Mouse (Mus musculus) heart, embryonic 16.5 days (tissue): Measurements from ENCODE around the gene Dennd4a. TPM values are rescaled to one million over a fixed set of nuclear protein-coding genes. Genes with fewer than 3 reads are reported as not detected.

Experiments used
- ATAC-seq: fragments of 200-750 bp; cut with Nextera tagmentation; replicated peaks from 2 replicates; pipeline ENCODE4 v1.8.0; 2017; ENCODE audit warnings: moderate number of reproducible peaks; ENCODE audit not compliant: insufficient read depth, low FRiP score; ENCODE audit errors: extremely low read depth
- H3K27ac ChIP-seq: fragments of 300-500 bp; sonication (generic); 2 replicates; pipeline ENCODE4 v1.5.1; 2014; ENCODE audit warnings: mild to moderate bottlenecking, low read length, control low read depth, moderate library complexity
- H3K27me3 ChIP-seq: fragments of 300-500 bp; sonication (generic); 2 replicates; pipeline ENCODE4 v1.6.1; 2014; ENCODE audit warnings: low read length, mixed read lengths; ENCODE audit not compliant: control insufficient read depth, insufficient read depth
- H3K36me3 ChIP-seq: fragments of 300-500 bp; sonication (generic); 2 replicates; pipeline ENCODE4 v1.6.1; 2014; ENCODE audit not compliant: control insufficient read depth, insufficient read depth
- H3K4me1 ChIP-seq: fragments of 300-500 bp; sonication (generic); 2 replicates; pipeline ENCODE4 v1.6.1; 2014; ENCODE audit warnings: low read length, mixed read lengths; ENCODE audit not compliant: control insufficient read depth, insufficient read depth
- H3K4me2 ChIP-seq: fragments of 300-500 bp; sonication (generic); 2 replicates; pipeline ENCODE4 v1.6.1; 2014; ENCODE audit warnings: low read depth, mild to moderate bottlenecking, control low read depth, low read length
- H3K4me3 ChIP-seq: fragments of 300-500 bp; sonication (generic); 2 replicates; pipeline ENCODE4 v1.5.1; 2014; ENCODE audit warnings: mild to moderate bottlenecking, control low read depth, low read length
- H3K9ac ChIP-seq: fragments of 300-500 bp; sonication (generic); 2 replicates; pipeline ENCODE4 v1.6.1; 2014; ENCODE audit warnings: low read length, control low read depth
- H3K9me3 ChIP-seq: fragments of 300-500 bp; sonication (generic); replicated peaks from 2 replicates; pipeline ENCODE4 v1.6.1; 2016; ENCODE audit warnings: low read length; ENCODE audit not compliant: control insufficient read depth
- WGBS: fragments of 180-500 bp; shearing (Covaris S2); extraction: QIAGEN DNeasy Blood & Tissue Kit; methylation state at CpG from one replicate; pipeline ENCODE4 v1.1.7; 2014; 5-methylcytosine and 5-hydroxymethylcytosine counted together
- polyA plus RNA-seq: library from polyadenylated mRNA; unstranded; fragments of >200 nt; fragmentation: Nextera tagmentation; extraction: Ambion mirVana; gene quantifications from 2 replicates; pipeline ENCODE4 v1.2.1, GENCODE M21; 2015

The Dennd4a gene
- 5.4 and 6.0 TPM in 2 replicates for polyA plus RNA-seq

DNA sequence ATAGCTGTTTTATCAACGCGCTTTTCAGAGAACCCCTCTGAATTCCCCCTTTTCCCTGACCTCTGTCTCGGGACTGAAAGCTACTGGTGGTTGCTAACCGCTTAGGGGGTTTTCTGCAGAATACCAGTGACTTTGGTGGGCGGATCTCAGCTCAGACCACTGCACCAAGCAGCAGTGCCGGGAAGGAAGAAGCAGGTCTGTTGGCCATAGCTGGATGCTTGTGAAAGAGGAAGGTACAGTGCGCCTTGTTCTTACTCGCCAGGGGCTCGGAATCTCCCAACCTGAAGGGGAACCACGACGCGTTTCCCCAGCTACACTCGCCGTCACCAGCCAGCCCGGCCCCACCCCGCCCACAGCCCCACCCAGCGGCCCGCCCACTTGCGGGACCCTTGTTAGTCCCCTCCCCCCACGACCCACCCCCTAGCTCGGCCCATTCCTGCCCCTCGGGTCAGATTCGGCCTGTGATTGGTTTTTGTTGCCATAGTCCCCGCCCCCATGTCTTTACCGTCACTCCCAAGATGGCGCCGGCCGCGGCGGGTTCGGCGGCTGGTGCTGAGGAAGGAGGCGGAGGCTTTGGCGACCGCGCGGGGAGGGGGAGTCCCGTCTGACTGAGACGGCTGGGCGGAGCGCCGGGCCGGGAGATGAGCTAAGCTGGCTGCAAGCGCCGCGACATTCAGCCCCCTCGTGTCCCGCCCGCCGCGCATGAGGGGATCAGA lies at the start of gene Dennd4a:
Gene Dennd4a, plus strand, starts transcription at position 519 of the 716 bp plus-strand sequence.
- H3K9ac ChIP-seq = peak within 1 kb of the TSS; percentile 80
- no peaks in the 10 kb centered on the region for H3K36me3 ChIP-seq
- ATAC-seq = peak; percentile 99
- peak within 1 kb of the TSS; percentile 81 for H3K4me2 ChIP-seq
- peak within 1 kb of the TSS; percentile 88 for H3K27ac ChIP-seq
- under 1% methylated on average over 50 of the region's 51 CpGs for WGBS
- peak within 1 kb of the TSS; percentile 87 for H3K4me3 ChIP-seq
- 0 out of 2 replicates have a peak, but pooled peaks cover 2% of the 10 kb centered on the region for H3K4me1 ChIP-seq
- H3K9me3 ChIP-seq = no peaks in the 10 kb centered on the region
- no peaks in the 10 kb centered on the region for H3K27me3 ChIP-seq

DNA sequence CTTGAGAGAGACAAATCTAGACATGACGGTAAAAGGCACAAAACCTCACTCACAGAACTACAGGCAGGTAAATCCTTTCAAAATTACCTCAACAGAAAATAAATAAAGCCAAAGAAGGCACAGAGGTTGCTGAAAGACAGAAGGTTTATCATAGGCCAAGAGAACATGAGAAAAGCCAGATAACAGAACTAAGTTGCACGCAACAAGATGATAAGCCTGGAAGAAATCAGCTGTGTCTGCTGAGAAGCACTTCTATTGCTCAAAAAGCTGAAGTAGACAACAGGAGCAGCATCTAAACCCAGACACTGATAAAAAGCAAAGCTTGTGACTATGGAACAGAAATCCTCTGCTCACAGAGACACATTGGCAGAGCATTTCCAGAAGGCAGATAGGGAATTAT lies 46.3 kb upstream of the Dennd4a start:
- Histone ChIP-seq H3K36me3 (no peaks in the 10 kb centered on the region), H3K27me3 (no peaks in the 10 kb centered on the region), H3K9ac (no peak overlapping the region), H3K4me1 (no peaks in the 10 kb centered on the region), H3K4me3 (no peak overlapping the region), H3K27ac (no peak overlapping the region), H3K9me3 (no peaks in the 10 kb centered on the region), H3K4me2 (no peak overlapping the region)
- no peak for ATAC-seq
- WGBS = 50% methylated on average over 2 of the region's 2 CpGs

DNA sequence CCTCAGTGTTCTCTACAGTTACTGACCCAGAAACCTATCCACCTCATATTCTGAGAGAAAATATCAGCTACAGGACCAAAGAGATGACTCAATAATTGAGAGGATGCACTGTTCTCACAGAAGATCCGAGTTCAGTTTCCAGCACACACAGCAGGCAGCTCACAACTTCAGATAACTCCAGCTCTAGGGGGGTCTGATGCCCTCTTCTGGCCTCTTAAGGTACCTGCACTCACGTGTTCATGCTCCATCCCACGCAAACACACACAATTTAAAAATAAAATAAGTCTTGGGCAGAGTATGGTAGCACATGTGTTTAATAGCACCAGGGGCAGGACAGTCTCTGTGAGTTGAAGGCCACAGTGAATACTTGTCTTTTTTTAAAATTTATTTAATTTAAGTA lies 45.0 kb upstream of the Dennd4a start:
- 86% methylated on average over 3 of the region's 3 CpGs for WGBS
- Histone ChIP-seq H3K4me2 (no peak overlapping the region), H3K9me3 (no peaks in the 10 kb centered on the region), H3K27ac (no peak overlapping the region), H3K27me3 (no peaks in the 10 kb centered on the region), H3K9ac (no peak overlapping the region), H3K36me3 (no peaks in the 10 kb centered on the region), H3K4me3 (no peak overlapping the region), H3K4me1 (peaks cover 3% of the 10 kb centered on the region)
- ATAC-seq = no peak

DNA sequence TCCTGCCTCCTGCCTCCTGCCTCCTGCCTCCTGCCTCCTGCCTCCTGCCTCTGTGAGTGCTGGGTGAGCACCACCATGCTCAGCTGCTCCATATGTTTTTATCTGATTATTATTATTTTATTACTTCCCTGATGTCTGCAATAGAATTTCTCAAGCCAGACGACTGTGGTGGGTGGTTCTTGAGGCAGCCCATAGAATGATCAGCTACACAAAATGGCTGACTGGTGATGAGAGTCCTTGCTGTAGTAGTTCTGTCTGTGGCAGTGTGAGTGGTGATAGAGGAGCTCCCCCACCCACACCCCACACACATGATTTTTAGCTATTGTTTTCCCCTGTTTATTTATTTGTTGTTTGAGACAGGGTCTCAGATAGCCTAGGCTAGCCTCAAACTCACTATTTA lies 43.3 kb upstream of the Dennd4a start:
- H3K4me2 ChIP-seq = no peak overlapping the region
- no peaks in the 10 kb centered on the region for H3K9me3 ChIP-seq
- H3K27me3 ChIP-seq = no peaks in the 10 kb centered on the region
- no peak for ATAC-seq
- no peak overlapping the region for H3K4me3 ChIP-seq
- no peaks in the 10 kb centered on the region for H3K36me3 ChIP-seq
- H3K27ac ChIP-seq = no peak overlapping the region
- H3K4me1 ChIP-seq = peaks cover 4% of the 10 kb centered on the region
- H3K9ac ChIP-seq = no peak overlapping the region
- WGBS = 34% methylated on average over 1 of the region's 1 CpGs

DNA sequence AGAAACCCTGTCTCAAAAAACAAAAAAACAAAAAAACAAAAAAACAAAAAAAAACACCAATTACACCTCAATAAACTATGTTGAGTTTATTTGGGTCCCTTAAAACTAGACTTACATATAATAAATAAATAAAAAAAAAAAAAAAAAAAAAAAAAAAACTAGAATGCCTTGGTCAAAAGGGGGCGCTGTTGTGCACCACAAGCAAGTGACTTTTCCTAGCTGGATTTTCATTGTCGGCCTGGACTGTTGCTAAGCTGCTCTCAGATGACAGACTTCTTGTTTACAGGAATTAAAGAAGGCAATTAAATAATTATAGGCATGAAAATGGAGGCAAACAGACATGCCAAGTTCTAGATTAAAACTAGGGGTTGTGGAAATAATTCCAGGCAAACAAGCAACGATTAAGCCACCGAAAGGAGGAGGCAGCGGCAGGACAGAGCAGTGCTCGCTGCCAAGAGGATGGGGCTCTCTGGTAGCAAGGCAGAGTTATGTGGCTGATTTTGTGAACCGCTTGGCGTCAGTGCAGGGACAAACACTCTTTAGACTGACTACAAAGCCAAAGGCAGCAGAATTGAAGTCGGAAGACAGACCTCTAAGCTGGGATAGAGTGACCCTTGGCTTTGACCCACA lies 42.0 kb upstream of the Dennd4a start:
- no peak overlapping the region; the same call in 1 of the 2 replicates for H3K27ac ChIP-seq

DNA sequence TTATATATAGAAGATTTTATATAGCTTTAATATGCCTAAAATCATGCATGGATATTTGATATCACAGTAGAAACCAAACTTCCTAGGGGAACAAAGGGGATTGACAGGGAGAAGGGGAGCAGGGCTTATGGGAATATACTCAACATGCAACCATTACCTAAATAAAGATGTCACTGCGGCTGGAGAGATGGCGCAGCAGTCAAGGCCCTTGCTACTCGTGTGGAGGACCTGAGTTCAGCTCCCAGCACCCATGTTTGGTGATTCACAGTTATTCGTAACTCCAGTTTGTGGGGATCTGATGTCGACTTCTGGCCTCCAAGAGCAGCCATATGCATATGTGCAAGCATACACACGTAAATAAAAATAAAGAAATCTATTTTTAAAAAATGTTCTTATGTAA lies 41.2 kb upstream of the Dennd4a start:
- 97% methylated on average over 6 of the region's 6 CpGs for WGBS
- Histone ChIP-seq H3K27ac (no peak overlapping the region), H3K36me3 (no peaks in the 10 kb centered on the region), H3K9me3 (no peaks in the 10 kb centered on the region), H3K9ac (no peak overlapping the region), H3K4me2 (no peak overlapping the region), H3K4me1 (peaks cover 16% of the 10 kb centered on the region), H3K27me3 (no peaks in the 10 kb centered on the region), H3K4me3 (no peak overlapping the region)
- no peak for ATAC-seq

More for the DNA sequence above, 42.0 kb upstream of the Dennd4a start:
- no peak overlapping the region for H3K4me3 ChIP-seq
- 47% methylated on average over 9 of the region's 9 CpGs for WGBS
- H3K9ac ChIP-seq = 0 out of 2 replicates have a peak overlapping the region, but pooled peaks have one; percentile 15
- H3K36me3 ChIP-seq = no peaks in the 10 kb centered on the region
- no peaks in the 10 kb centered on the region for H3K9me3 ChIP-seq
- peaks cover 9% of the 10 kb centered on the region for H3K4me1 ChIP-seq
- no peak for ATAC-seq
- H3K27me3 ChIP-seq = no peaks in the 10 kb centered on the region
- H3K4me2 ChIP-seq = no peak overlapping the region

DNA sequence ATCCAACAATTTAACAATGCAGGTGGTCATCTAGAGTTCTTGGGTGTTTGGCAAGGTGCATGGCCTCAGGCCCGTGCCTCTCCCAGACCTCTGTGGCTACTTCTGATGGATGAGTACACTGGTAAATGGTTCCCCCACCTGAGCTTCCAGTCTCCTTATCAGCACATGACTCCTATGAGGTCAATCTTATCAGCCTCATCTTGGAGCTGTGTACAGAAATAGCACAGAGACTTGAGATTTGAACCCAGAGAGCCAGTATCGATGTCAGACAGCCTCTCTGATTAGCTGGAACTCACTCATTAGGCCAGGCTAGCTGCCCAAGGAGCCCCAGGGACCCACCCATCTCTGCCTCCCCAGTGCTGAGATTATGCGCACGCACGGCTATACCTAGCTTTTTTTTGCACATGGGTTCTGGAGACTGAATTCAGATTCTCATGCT lies 40.7 kb upstream of the Dennd4a start:
- 65% methylated on average over 5 of the region's 5 CpGs for WGBS
- no peak for ATAC-seq
- Histone ChIP-seq H3K4me2 (no peak overlapping the region), H3K36me3 (no peaks in the 10 kb centered on the region), H3K27ac (no peak overlapping the region), H3K27me3 (no peaks in the 10 kb centered on the region), H3K9me3 (no peaks in the 10 kb centered on the region), H3K4me3 (no peak overlapping the region), H3K4me1 (peaks cover 18% of the 10 kb centered on the region), H3K9ac (no peak overlapping the region)

DNA sequence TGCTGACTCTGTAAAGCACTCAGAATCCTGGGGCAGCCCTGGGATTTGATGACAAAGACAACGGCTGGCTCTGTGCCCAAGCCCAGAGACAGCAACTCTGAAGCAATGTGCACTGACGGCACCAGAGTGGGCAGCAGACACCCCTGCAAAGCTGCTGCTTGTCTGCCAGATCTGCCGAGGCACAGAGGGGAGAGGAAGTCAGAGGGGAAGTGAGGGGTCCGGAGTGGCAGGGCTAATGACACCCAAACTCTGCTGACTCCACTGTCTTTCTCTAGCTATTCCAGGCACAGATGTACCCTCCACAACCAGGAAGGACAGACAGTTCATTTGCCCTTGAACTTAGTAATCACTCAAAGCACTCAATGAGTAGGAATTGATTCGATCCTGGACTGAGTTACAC lies 39.9 kb upstream of the Dennd4a start:
- no peak overlapping the region; the same call in 1 of the 2 replicates for H3K9ac ChIP-seq
- peaks cover 18% of the 10 kb centered on the region for H3K4me1 ChIP-seq
- no peaks in the 10 kb centered on the region for H3K36me3 ChIP-seq
- H3K27me3 ChIP-seq = no peaks in the 10 kb centered on the region
- H3K27ac ChIP-seq = peak overlapping the region; percentile 23; the same call in 1 of the 2 replicates
- ATAC-seq = no peak; the same call in 1 of the 2 replicates
- H3K4me3 ChIP-seq = no peak overlapping the region
- no peaks in the 10 kb centered on the region for H3K9me3 ChIP-seq
- H3K4me2 ChIP-seq = peak overlapping the region; percentile 32; the same call in 1 of the 2 replicates
- 24% methylated on average over 5 of the region's 5 CpGs for WGBS

DNA sequence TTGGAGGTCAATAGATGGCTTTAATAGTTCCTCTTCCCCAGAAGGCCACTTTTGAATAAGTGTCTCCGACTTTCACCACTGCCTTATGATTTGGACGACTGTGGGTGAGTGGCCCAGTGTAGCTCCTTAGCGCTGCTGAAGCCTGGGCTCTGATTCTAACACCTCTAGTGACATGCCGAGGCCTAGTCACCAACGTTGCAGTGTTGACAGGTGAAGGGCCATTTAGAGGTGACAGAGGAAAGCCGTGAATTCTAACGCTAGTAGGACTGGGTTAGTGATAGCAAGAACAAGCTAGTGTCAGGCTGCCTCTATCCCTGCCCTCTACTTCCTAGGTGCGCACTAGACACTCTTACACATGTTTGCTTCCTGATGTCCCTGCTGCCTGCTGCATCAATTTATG lies 37.9 kb upstream of the Dennd4a start:
- 42% methylated on average over 8 of the region's 8 CpGs for WGBS
- no peak overlapping the region for H3K4me2 ChIP-seq
- peaks cover 18% of the 10 kb centered on the region for H3K4me1 ChIP-seq
- ATAC-seq = peak; percentile 62
- no peak overlapping the region for H3K9ac ChIP-seq
- H3K36me3 ChIP-seq = no peaks in the 10 kb centered on the region
- no peaks in the 10 kb centered on the region for H3K27me3 ChIP-seq
- no peaks in the 10 kb centered on the region for H3K9me3 ChIP-seq
- no peak overlapping the region for H3K4me3 ChIP-seq
- no peak overlapping the region for H3K27ac ChIP-seq
